10 mouse cellular contexts compared by ENCODE assay signal in genomic region chr11:96301837-96302236, GRCm38 (mm10). TPM values are rescaled to one million over a fixed set of nuclear protein-coding genes. Genes with fewer than 3 reads are reported as not detected.
DNase-seq lines count a peak whose midpoint lies in the region; ATAC-seq lines count a peak whose summit lies in the region.
"Had no signal": no experiment of that assay in that cellular context is flagged by ENCODE, and none has a peak within 500 bp of the region (broad histone marks: within the 10 kb centered on the region; RNA-seq: fewer than 3 reads in every experiment).

No protein-coding gene starts in this region.

- ATAC-seq in monocyte, adult 5-6 weeks (replicated peaks; ENCODE audit: insufficient number of reproducible peaks, low FRiP score, low TSS enrichment, poor library complexity, severe bottlenecking) = no peak
- ATAC-seq in liver, embryonic 12.5 days = no peak

- intact Hi-C loops in heart, postnatal 10 days (cut with DNase I) = loop anchor here (2.0 to 5.0 kb wide), 3 partner anchors 235 to 370 kb away; no protein-coding TSS in a partner anchor

- 17% methylated on average over 15 of the region's 15 CpGs for WGBS in liver, embryonic 12.5 days (ENCODE audit: insufficient replicate concordance)

- H3K27ac ChIP-seq in liver, embryonic 12.5 days = no peak overlapping the region
- H3K27ac ChIP-seq: heart, embryonic 13.5 days; limb, embryonic 13.5 days had no signal

- peaks cover 100% of the 10 kb centered on the region for H3K27me3 ChIP-seq in liver, embryonic 12.5 days (replicated peaks)

- peak; percentile 93 for DNase-seq in heart, adult 11 months
- no peak for DNase-seq in heart, postnatal 10 days
- peak; percentile 83 for DNase-seq in adrenal gland, postnatal 25 days
- DNase-seq in kidney, adult 8-10 months = peak; percentile 84 to 92
- DNase-seq in lung, postnatal 10 days = peak; percentile 82
- no peak for DNase-seq in heart, adult 8-10 months (ENCODE audit: low spot score)

- H3K4me1 ChIP-seq in liver, embryonic 12.5 days = 0 out of 2 replicates have a peak, but pooled peaks cover 7% of the 10 kb centered on the region

- no peak overlapping the region for H3K4me3 ChIP-seq in liver, embryonic 12.5 days
- H3K4me3 ChIP-seq: limb, embryonic 13.5 days had no signal

- no peaks in the 10 kb centered on the region for H3K9me3 ChIP-seq in liver, embryonic 12.5 days (replicated peaks)
- H3K9me3 ChIP-seq: heart, embryonic 13.5 days; limb, embryonic 13.5 days had no signal

- no peaks in the 10 kb centered on the region for H3K36me3 ChIP-seq in liver, embryonic 12.5 days
- H3K36me3 ChIP-seq: heart, embryonic 13.5 days; limb, embryonic 13.5 days had no signal

- H3K9ac ChIP-seq in liver, embryonic 12.5 days = no peak overlapping the region
- H3K9ac ChIP-seq: heart, embryonic 13.5 days; limb, embryonic 13.5 days had no signal

- H3K4me2 ChIP-seq in liver, embryonic 12.5 days = no peak overlapping the region
- H3K4me2 ChIP-seq: heart, embryonic 13.5 days; limb, embryonic 13.5 days had no signal

RNA-seq across cellular contexts. Expression of gene Hoxb5, which starts 1.3 kb away (rescaled TPM):
- under 1 TPM; 0.45 to 0.62 TPM for total RNA-seq in heart, postnatal 10 days (2021)
- total RNA-seq in adrenal gland, postnatal 25 days (2021) = 36.5 and 36.8 TPM in 2 replicates
- total RNA-seq in monocyte, adult 5-6 weeks (2017) = not detected in 3 replicates
- 1.3 and 1.5 TPM in 2 replicates for polyA plus RNA-seq in liver, embryonic 12.5 days (2016; fragmentation: Nextera tagmentation; extraction: Ambion mirVana)
- under 1 TPM in 1 of 4 experiments, not detected in 3; 0.11 TPM for total RNA-seq in heart, adult 8-10 months (2022)

RNA-seq across cellular contexts. Expression of gene Hoxb6, which starts 9.6 kb away (rescaled TPM):
- total RNA-seq in heart, postnatal 10 days (2021) = not detected
- total RNA-seq in adrenal gland, postnatal 25 days (2021) = 74.4 and 78.8 TPM in 2 replicates
- total RNA-seq in monocyte, adult 5-6 weeks (2017) = not detected in 3 replicates
- polyA plus RNA-seq in liver, embryonic 12.5 days (2016; fragmentation: Nextera tagmentation; extraction: Ambion mirVana) = 0.30 TPM in 2 replicates
- total RNA-seq in heart, adult 8-10 months (2022) = not detected

RNA-seq across cellular contexts. Expression of gene Hoxb7, which starts 15.4 kb away (rescaled TPM):
- total RNA-seq in heart, postnatal 10 days (2021) = not detected
- total RNA-seq in adrenal gland, postnatal 25 days (2021) = 54.7 and 58.6 TPM in 2 replicates
- total RNA-seq in monocyte, adult 5-6 weeks (2017) = not detected in 3 replicates
- polyA plus RNA-seq in liver, embryonic 12.5 days (2016; fragmentation: Nextera tagmentation; extraction: Ambion mirVana) = 0.18 and 0.37 TPM in 2 replicates
- not detected for total RNA-seq in heart, adult 8-10 months (2022)

RNA-seq across cellular contexts. Expression of gene Hoxb4, which starts 16.2 kb away (rescaled TPM):
- total RNA-seq in heart, postnatal 10 days (2021) = 1 to 10 TPM; 1.1 TPM
- total RNA-seq in adrenal gland, postnatal 25 days (2021) = 27.6 and 31.5 TPM in 2 replicates
- total RNA-seq in monocyte, adult 5-6 weeks (2017) = 4.7 to 6.6 TPM (median 5.2 TPM) in 3 replicates
- 0.62 and 0.66 TPM in 2 replicates for polyA plus RNA-seq in liver, embryonic 12.5 days (2016; fragmentation: Nextera tagmentation; extraction: Ambion mirVana)
- under 1 TPM; 0.35 to 0.63 (median 0.53) TPM for total RNA-seq in heart, adult 8-10 months (2022)

RNA-seq across cellular contexts. Expression of gene Hoxb8, which starts 20.1 kb away (rescaled TPM):
- not detected for total RNA-seq in heart, postnatal 10 days (2021)
- 84.9 and 94.6 TPM in 2 replicates for total RNA-seq in adrenal gland, postnatal 25 days (2021)
- not detected in 3 replicates for total RNA-seq in monocyte, adult 5-6 weeks (2017)
- not detected in 2 replicates for polyA plus RNA-seq in liver, embryonic 12.5 days (2016; fragmentation: Nextera tagmentation; extraction: Ambion mirVana)
- total RNA-seq in heart, adult 8-10 months (2022) = not detected
- polyA plus RNA-seq: heart, embryonic 13.5 days had no signal

Comparison
In these comparisons a context has a peak if more than half of its experiments do, and no peak if none do; other contexts are left out.
1. DNase-seq: peak in heart, adult 11 months (single experiment), adrenal gland, postnatal 25 days (single experiment), kidney, adult 8-10 months (2 of 2) and lung, postnatal 10 days (single experiment); none in heart, postnatal 10 days (0 of 2) and heart, adult 8-10 months (single experiment).
2. RNA of gene Hoxb5, which starts 1.3 kb away (total RNA-seq): 36.5 to 36.8 TPM in adrenal gland, postnatal 25 days; 0.45 to 0.62 TPM in heart, postnatal 10 days, 0.11 TPM in heart, adult 8-10 months and not detected in monocyte, adult 5-6 weeks; every median in the first group is over 10 times any median in the second.
3. RNA of gene Hoxb6, which starts 9.6 kb away (total RNA-seq): 74.4 to 78.8 TPM in adrenal gland, postnatal 25 days; not detected in heart, postnatal 10 days, not detected in monocyte, adult 5-6 weeks and not detected in heart, adult 8-10 months; every median in the first group is over 10 times any median in the second.
4. RNA of gene Hoxb7, which starts 15.4 kb away (total RNA-seq): 54.7 to 58.6 TPM in adrenal gland, postnatal 25 days; not detected in heart, postnatal 10 days, not detected in monocyte, adult 5-6 weeks and not detected in heart, adult 8-10 months; every median in the first group is over 10 times any median in the second.